Mouse (Mus musculus) adrenal gland, adult 8-10 months (tissue): ENCODE results near the gene Gm11444. TPM values are rescaled to one million over a fixed set of nuclear protein-coding genes. Genes with fewer than 3 reads are reported as not detected.
A peak's percentile ranks its signal among the peaks of the same experiment; 100 is the strongest.

Experiments
- DNase-seq: peaks from one replicate; pipeline ENCODE4 v3.0.0; 2022
- total RNA-seq, 4 experiments: library from RNA; stranded (reverse); gene quantifications; 2 replicates each; pipeline ENCODE4 v1.2.4; 2022

The Gm11444 gene
- total RNA-seq, 4 experiments from 2014 or later: not detected

- DNase-seq: no peak
Measured at GRCm38 (mm10) chr11:85857997-85858698, 8.0 kb upstream of the Gm11444 start.

- DNase-seq: no peak
Measured at GRCm38 (mm10) chr11:85850758-85851157, 625 bp upstream of the Gm11444 start.

- peak; percentile 75 for DNase-seq
Measured at GRCm38 (mm10) chr11:85849037-85849436, 1.1 kb downstream of the Gm11444 start.

- DNase-seq: no peak
Measured at GRCm38 (mm10) chr11:85846509-85846908, 3.6 kb downstream of the Gm11444 start.

- no peak for DNase-seq
Measured at GRCm38 (mm10) chr11:85845921-85846320, 4.2 kb downstream of the Gm11444 start.

GRCm38 (mm10) chr11:85844971-85845370 is 5.2 kb downstream of the Gm11444 start:
- DNase-seq: no peak

GRCm38 (mm10) chr11:85844144-85844965 is 5.8 kb downstream of the Gm11444 start:
- DNase-seq: peak; percentile 88

- DNase-seq: peak; percentile 77
Measured at GRCm38 (mm10) chr11:85843347-85843692, 6.8 kb downstream of the Gm11444 start.

- no peak for DNase-seq
Measured at GRCm38 (mm10) chr11:85842596-85843346, 7.4 kb downstream of the Gm11444 start.

- no peak for DNase-seq
Measured at GRCm38 (mm10) chr11:85841980-85842379, 8.2 kb downstream of the Gm11444 start.

GRCm38 (mm10) chr11:85841211-85841681 is 8.9 kb downstream of the Gm11444 start:
- no peak for DNase-seq

- no peak for DNase-seq
Measured at GRCm38 (mm10) chr11:85840803-85841145, 9.4 kb downstream of the Gm11444 start.

GRCm38 (mm10) chr11:85840031-85840802 is 9.9 kb downstream of the Gm11444 start:
- DNase-seq: no peak

- DNase-seq: no peak
Measured at GRCm38 (mm10) chr11:85839258-85840030, 10.7 kb downstream of the Gm11444 start.

- DNase-seq: no peak
Measured at GRCm38 (mm10) chr11:85838424-85839257, 11.5 kb downstream of the Gm11444 start.

GRCm38 (mm10) chr11:85837648-85838423 is 12.3 kb downstream of the Gm11444 start:
- DNase-seq: no peak

GRCm38 (mm10) chr11:85837291-85837647 is 12.9 kb downstream of the Gm11444 start:
- DNase-seq: no peak

- no peak for DNase-seq
Measured at GRCm38 (mm10) chr11:85836523-85837290, 13.4 kb downstream of the Gm11444 start.
